Mouse (Mus musculus) embryo, embryonic 9.5 days (tissue): ENCODE data around the gene Pabpn1.
A peak's percentile ranks its signal among the peaks of the same experiment; 100 is the strongest.

Source experiments
- DNase-seq: peaks from one replicate; pipeline ENCODE4 v3.0.0-alpha.2; 2017; ENCODE audit errors: extremely low spot score

The Pabpn1 gene

DNA sequence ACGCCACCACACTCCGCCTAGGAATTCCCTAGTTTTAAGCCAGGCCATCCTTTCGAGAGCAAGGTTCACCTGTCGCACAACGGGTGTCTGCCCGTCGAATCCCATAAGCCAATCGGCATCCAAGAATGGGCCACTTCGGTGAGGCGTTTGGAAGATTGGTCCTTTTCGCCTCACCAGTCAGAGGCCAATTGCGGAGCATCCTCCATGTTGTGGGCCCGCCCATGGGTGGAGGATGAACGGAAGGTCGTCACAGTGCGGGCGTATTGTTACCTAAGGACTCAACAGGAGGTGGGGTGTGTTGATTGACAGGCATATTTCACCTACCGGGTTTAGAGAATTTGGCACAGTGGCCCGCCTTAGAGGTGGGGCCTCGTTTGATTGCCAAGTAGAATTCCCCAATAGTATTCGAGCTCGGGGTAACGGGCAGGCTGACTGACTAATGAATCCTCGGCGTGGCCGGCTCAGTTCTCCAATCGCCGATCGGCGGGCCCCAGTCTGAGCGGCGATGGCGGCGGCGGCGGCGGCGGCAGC is 1.4 kb downstream of the Pabpn1 start:
- peak; percentile 98 for DNase-seq

DNA sequence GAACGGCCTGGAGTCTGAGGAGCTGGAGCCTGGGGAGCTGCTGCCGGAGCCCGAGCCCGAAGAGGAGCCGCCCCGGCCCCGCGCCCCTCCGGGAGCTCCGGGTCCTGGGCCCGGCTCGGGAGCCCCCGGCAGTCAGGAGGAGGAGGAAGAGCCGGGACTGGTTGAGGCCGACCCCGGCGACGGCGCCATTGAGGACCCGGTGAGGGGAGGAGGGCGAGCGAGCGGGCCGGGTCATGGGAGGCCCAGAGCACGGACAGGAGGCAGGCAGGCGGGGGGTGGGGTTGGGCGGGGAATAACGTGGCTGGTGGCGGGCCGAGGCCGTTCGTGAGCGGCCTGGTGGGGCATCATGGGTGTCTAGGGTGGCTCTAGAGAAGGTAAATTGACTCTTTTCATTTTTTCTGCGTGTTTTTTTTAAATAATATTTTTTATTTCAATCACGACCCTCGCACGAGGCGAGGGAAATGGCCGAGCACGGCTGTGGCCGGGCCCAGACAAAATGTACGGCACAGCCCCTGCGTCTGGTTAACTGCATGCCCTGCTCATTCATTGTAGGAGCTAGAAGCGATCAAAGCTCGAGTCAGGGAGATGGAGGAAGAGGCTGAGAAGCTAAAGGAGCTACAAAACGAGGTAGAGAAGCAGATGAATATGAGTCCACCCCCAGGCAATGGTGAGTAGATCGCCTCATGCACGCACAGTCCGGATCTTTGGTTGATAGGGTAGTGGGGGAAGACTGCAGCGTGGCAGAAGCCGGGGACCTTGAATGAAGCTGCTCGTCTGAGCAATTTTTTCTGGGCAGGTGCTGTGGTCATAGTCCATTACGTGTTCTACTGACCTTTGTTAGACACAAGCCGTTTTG is 2.2 kb downstream of the Pabpn1 start:
- peak; percentile 68 for DNase-seq

DNA sequence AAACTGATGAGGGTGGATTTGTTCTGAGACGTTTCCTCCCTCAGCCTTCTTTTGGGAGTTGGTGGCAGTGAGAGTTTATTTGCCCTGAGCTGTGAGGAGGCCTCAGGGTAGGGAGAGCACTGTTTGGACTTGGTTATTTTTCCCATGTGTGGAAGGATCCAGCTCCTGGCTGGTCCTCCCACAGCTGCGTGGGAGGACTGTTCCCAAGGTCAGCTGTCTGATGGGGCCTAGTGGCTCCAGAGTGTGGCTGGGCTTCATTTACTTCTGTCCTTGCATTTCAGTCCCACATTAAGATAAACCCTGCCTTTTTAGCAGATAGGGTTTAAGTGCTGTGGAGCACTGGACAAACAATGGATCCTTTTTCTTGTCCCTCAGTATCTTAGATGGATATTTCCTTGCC is 5.1 kb downstream of the Pabpn1 start:
- DNase-seq, result no peak

DNA sequence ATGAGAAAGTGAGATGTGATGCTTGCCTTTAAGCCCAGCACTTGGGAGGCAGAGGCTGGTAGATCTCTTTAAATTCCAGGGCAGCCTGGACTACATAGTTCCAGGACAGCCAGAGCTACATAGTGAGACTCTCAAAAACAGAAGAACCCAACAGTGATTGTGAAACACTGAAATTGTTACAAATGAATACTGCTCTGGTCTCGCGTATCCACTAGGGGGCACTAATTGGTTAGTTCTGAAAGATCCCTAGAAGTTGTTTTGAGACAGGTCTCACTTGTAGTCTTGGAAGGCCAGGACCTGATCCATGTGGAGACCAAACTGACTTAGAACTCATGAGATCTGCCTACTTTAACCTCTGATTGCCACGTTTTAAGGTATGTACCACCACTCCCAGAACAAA is 8.1 kb downstream of the Pabpn1 start:
- DNase-seq, result peak; percentile 80

DNA sequence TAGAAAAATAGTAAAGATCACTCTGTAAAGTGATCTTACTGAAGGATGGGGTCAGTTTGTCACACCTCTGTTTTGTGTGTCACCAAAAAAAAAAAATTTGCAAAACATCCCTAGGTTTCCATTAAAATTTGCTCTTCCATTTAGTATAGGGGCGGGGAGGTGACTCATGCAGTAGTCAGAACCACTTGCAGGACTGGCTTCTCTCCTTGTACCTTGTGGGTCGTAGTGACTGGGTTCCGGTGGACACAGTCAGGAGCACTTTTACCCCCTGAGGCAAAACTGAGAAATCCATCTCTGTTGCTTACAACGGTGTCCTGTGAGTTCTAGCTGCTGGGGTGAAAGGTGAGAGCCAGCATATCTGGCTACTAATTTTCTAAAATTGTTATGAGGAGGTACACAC is 11.3 kb downstream of the Pabpn1 start:
- no peak for DNase-seq

DNA sequence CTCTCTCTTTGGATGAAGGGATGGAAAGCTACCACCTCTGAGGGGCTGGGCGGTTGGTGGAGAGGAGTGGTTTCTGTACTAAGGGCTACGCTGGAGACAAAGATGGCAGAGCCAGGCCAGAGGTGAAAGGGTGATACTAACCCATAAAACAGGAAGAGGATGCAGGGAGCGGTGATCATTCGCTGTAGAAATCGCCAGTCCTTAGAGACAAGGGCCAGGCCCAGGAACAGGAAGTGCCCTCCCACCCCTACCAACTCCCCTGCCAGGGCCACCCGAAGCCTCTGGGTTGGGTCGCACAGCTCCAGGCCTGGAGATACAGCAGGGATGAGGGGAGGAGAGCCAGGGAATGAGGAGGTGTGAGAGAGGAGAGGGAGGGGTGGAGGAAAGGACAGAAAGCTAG is 16.4 kb downstream of the Pabpn1 start:
- no peak for DNase-seq

DNA sequence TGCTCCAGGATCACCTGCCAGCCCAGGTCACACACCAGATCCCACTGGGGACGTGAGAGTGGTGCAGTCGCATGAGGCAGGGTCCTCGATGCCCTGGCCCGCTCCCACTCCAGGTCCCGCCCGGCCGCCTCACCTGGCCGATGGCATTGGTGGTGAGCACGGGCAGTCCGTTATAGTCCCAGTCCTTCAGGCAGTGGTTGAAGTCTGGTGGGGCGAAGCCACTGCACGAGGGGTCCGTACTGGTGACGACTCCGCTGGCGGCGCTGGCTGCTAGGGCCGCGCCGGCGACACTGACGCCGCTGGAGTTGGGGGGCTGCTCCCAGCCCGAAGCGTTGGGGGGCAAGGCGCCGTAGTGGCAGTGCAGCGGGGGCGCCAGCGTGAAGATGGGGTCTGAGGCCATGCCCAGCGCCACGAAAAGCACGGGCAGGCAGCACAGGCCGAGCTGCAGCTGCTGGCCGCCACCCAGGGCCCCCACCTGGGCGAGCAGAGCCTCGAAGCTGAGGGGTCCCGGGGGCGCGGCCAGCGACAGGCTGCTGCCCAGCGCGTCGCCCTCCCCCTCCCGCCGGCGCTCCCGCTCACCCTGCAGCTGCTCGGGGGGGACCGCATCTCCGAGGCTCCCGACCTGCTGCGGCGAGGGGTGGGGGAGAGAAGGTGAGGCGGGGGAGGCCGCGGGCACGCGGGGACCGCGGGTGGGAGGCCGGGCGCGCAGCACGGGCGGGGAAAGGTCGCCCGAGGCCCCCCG is 20.0 kb downstream of the Pabpn1 start:
- DNase-seq, result peak; percentile 37

DNA sequence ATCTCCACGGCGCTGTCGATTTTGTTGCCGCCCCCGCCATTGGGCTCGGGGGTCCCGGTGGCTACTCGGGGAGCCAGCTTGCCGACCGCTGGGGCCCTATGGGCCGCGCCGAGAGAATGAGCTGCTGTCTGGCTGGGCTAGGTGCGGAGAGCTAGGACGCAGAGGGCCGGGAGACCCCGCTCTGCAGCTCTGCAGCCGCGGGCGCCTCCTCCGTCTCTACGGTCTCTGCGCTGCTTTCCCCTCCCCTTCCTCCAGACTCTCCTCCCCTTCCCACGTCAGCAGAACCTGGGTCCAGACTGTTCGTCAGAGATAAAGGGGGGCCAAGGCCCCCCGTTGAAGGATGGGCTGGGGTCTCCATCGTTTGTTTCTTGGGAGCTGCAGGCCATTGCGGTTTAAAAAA is 20.6 kb downstream of the Pabpn1 start, which contains the start of gene Slc22a17:
Slc22a17 (minus strand) TSS at position 247 of the 400 bp plus-strand sequence.
- DNase-seq, result peak; percentile 85

DNA sequence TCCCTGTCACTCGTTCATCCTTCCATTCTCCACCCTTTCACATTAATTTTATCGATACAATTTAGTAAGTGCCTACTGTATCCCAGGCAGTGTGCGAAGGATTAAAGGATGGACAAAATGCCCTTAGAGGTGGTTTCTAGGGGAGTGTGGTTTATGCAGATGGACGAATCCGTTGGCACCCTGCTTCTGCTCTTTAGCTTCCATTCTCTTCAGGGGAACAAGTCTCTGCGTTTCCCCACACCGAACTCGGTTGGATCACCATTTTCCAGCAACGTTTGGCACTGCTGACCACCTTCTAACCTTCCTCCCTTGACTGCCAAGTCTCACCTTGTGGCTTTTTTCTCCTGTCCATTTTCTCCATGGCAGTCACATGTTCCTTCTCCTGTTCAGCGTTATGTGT is 21.0 kb downstream of the Pabpn1 start:
- DNase-seq, result no peak

DNA sequence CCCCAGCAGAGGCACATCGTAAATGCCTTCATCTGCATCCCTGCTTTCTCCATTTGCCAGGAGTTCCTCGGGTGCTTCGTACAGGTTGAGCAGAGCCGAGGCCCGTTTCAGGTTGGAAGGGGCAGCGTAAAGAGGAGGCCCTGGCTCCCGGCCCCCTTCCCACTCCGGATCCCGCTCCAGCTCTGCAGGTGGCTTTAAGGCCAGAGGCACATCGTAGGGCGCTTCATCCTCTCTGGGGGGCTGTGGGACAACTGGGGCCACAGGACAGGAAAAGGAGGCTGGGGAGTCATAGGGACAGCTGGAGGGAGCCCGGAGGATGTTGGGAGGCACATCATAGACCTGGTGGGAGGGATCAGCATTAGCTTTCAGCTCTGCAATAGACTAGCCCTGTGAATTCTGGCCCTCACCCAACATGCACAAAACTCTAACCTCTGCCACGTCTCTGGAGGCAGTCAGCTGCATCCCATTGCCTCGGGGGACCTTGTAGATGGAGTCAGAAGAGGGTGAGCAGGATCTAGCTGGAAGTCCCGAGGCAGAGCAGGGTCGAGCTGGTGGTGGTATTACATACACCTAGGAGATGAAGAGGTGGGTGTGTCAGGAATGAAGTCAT is 27.9 kb downstream of the Pabpn1 start:
- no peak for DNase-seq

DNA sequence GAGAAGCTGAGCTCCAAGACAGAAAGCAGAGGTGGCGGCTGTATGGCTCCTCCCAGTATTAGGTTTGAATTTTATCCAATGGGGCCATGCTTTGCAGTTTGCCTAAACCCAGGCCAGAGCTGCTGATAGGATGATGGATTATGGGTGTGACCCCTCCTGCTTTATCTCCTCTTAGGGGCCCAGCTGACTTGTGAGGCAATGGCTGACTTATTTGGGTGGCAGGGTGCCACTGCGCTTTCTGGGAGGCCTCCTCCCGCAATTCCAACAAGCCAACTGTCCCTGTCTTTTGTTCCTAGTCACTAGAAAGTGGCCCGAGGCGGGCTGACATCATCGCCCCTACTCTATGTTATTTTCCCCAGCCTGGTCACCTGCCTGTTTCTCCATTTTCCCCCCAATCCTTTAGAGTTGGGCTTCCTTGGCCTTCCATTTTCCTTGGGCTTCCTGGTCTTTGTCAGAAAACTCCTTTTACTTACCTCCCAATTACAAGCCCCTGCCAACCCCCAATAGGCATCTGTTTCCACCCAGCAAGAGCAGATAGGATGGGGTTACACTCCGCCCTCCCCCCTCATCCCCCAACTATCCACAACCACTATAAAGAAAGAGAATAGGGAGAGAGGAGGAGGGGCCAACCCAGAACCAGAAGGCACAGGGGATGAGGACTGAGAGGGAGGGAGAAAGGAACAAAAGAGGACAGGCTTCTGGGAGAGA is 32.5 kb downstream of the Pabpn1 start:
- DNase-seq, result peak; percentile 80

DNA sequence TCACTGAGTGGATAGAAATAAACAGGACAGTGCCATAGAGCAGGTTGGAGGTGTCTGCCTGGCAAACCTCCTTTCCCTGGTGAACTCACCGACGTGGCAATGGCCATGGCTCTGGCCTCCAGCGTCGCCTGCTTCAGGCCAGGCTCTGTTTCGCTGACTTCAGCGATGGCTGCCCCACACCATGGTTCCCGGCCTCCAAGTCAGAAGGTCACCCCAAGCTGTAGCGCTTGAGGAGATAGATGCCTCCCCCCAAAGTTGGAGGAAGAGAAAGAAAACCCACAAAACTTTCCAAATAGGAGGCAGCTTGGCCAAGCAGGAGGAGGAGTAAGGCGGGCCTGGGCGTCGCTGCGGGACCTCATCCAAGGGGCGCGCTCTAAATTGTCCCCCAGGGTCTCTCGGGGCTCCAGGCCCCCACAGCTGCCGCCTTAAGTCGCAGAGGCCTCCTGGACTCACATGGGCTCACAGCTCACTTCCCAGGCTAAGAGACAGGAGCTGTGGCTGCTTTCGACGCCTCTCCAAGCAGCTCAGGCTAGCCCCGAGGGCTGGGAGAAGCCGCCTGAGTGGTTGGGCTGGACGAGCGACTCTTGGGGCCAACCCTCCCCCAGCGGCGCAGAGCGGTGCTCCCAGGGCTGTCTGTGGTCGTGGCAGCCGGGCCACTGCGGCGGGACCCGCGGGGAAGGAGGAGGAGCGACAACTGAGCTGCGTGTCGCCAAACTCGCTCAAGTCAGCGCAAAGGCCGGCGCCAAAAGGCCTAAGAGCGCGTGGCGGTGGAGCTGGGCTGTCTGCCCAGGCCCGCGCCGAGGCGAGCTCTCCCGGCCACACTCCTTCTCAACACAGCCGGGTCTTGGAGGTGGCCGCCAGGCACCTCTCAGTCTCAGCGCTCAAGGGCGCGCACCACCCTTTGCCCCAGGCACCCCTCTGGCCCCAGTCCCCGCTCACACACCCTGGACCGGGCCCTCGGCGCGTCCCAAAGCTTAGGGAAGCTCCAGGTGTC is 33.3 kb downstream of the Pabpn1 start, which contains the start of gene Efs:
Efs (minus strand) TSS at position 778 of the 994 bp plus-strand sequence.
- peak; percentile 73 for DNase-seq

DNA sequence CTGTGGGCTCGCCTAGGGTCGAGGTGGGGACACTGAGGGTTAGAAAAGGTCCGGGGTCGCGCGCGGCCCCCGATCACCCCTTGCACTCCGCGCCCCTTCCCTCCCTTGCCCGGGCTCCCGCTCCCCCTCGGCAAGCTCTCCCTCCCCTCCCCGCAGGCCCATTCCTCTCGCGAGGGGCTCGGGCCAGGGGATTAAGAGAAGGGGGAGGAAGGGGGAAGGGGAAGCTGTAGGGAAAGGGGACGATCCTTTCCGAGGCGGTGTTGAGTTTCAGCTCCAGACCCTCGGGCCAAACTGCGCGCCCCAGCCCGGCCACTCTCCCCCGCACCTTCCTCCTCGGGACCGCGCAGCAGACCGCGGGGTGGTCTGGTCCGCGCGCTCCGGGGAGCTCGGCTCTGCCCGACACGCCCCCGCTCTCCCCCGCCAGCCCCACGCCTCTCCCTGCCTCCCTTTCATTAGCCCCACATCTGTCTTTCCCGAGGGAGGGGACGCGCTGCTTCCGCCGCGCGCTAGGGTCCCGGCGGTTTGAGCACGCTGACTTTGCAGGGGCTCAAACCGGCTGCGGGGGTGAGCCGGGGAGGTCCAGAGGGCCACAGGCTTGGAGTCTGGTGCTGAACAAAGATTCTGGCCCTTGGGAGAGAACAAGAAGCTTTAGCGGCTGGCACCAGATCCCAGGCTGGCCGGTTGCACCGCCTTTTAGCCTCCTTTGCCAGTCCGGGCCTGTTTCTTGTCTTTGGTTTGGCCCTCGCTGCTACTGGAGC is 34.3 kb downstream of the Pabpn1 start:
- DNase-seq, result peak; percentile 93

DNA sequence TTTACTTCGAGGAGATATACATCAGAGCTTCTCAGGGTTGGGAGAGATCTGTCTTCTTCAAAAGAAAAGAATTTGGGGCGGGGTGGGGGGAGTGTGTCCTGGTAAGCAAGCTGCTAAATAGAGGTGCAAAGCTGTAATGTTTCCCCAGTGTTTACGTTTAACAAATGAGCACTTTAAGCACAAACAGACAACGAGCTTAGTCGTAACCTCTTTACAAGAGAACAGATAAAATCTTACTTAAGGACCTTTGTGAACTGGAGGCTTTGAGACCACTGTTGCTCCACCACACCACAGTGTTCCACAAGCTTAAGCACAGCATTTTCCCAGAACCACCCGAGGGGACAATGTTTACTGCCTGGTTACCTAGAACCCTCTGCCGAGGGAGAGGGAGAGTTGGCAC is 35.0 kb downstream of the Pabpn1 start:
- no peak for DNase-seq

DNA sequence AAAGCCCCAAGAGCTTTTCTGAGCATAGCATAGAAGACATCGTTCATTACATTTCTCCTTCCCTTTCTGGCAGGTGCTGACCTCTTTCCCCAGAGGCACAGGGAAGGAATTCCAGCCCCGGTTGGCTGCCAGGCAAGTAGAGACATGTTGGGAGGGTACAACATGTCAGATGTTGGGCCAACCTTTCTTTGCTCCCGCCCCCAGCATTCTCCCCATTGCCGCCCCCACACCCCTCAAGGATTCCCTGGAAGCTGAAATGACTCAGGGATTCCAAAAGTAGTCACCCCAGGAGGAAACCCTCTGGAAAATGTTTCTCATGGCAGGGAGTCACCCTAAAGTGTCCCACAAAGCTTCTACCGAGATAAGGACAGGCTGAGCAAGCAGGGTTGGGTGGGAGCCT is 37.5 kb downstream of the Pabpn1 start:
- no peak for DNase-seq

DNA sequence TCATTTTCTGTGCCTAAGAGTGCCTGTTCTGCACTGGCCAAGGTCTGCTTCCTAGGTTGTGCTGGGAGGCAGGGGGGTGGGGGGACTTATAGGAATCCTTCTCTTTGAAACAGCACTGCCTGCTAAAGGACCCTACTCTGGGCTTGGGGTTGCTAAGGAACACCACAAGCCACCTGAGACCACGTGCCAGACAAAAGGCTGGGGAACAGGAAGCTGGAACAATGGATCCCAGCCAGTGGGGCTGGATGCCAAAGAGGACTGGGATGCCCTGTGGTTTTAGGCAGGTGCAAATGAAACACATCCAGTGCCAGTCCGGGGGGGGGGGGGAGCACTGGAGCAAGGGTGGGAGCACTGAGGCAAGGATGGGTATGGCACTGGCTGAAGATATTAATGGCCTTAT is 38.1 kb downstream of the Pabpn1 start:
- no peak for DNase-seq

DNA sequence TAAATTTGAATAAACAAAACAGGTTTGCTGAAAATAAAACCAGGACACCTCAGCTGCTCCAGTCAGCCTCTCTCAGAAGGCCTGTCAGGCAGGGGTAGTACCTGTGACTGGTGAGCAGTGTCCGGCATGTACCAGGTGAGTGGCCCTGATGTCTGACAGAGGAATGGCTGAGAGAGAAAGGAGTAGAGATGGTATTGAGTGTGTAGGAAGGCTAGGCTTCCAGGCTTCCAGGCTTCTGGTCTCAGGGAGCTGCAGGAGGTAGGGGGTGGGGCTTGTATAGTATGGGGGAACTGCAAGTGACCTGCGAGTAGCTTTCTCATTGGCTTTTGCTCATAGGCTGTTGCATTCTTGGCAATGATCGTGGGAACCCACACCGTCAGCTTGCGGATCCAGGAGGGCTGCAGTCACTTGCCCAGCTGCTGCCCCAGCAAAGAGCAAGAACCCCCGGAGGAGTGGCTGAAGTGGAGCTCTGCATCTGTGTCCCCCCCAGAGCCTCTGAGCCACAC is 40.4 kb downstream of the Pabpn1 start, which contains the start of gene Il25:
Il25 (plus strand) TSS at position 51 of the 506 bp plus-strand sequence.
- no peak for DNase-seq

DNA sequence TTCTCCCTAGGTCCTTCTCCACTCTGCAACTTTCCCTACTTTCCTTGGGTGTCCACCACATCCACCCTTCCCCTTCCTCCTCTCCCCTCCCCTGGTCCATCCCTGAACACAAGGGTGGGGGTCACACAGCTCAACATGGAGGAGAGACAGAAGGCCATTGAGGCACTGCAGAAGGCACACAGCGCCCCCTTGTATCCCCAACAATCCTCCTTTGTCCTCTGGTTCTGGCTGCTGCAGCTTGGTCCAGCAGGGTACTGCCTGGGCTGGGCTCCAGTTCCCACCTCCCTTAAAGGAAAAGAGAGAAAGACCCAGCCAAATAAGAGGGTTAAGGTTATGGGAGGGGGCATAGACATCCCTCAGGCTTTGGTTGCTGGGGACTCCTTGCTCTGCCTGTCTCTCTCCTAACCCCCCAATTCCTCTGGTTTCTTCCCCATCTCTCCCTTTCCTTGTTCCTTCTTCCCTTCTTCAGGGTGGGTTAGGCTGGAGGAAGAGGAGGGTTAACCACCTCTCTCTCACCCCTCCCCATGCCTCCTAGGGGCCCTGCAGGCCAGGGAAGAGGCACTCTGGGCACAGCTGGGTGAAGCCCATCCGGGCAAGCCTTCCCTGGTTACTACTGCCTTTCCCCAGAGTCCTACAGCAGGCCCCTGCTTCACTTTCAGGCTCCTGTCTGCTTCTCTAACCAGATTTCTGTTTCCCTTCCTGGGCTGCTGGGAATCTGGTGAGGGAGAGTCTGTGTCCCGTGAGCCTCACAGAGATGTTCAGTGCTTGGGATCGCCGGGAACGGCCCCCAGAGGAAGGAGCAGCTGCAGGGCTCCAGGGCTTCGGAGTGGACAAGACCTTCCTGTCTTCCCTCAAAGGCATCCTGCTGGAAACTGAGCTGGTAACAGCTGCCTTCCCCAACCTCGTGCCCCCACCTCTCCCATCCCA is 43.9 kb downstream of the Pabpn1 start, which contains the start of gene Cmtm5:
Cmtm5 (plus strand) TSS at position 358 of the 927 bp plus-strand sequence.
- no peak for DNase-seq
